Mouse (Mus musculus): Measurements from ENCODE around the gene Myzap.

DNA sequence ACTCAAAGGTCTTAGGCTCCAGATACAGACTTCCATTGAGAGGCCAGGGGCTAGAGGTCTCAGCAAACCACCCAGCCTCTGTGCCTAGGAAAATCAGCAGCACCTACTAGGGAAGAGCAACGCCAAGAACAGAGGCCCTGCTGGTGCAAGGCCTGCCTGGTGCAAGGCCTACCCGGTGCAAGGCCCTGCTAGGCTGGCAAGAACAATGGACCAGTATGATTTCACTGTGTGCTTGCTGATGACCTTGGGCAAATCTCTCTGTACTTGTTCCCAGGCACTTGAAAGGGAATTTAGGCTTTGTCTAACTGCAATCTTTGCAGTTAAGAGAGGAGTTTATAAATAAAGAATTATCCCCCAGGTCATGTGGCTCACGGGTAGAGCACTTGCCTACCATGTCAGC is 30.4 kb upstream of the Myzap start:
- TF ChIP-seq CTCF (conservative IDR thresholded peaks at IDR 0.05; ENCODE audit: low read length): no peak
- TF ChIP-seq POU5F1 (IDR thresholded peaks at IDR 0.05; ENCODE audit: borderline replicate concordance, low read length): no peak
- no peak for TF ChIP-seq NANOG (IDR thresholded peaks at IDR 0.05; ENCODE audit: borderline replicate concordance, low read length)

All from E14TG2a.4 (cell line).